ENCODE assay signal across 9 mouse cellular contexts in genomic region chr14:31793979-31794775, GRCm38 (mm10). TPM values are rescaled to one million over a fixed set of nuclear protein-coding genes. Genes with fewer than 3 reads are reported as not detected.
A peak's percentile ranks its signal among the peaks of the same experiment; 100 is the strongest.
DNase-seq lines count a peak whose midpoint lies in the region; ATAC-seq lines count a peak whose summit lies in the region.
"Had no signal": no experiment of that assay in that cellular context is flagged by ENCODE, and none has a peak within 500 bp of the region (broad histone marks: within the 10 kb centered on the region; RNA-seq: fewer than 3 reads in every experiment).

No protein-coding gene starts in this region.

- H3K4me2 ChIP-seq in heart, embryonic 12.5 days, result no peak overlapping the region
- no peak overlapping the region for H3K4me2 ChIP-seq in hindbrain, embryonic 16.5 days (ENCODE audit: low read length)
- no peak overlapping the region for H3K4me2 ChIP-seq in lung, embryonic 16.5 days (ENCODE audit: low read depth, low read length)
- no peak overlapping the region for H3K4me2 ChIP-seq in stomach, embryonic 16.5 days (ENCODE audit: low read depth, low read length)
- H3K4me2 ChIP-seq: stomach, embryonic 15.5 days had no signal

- peak; percentile 69 for ATAC-seq in heart, embryonic 12.5 days (ENCODE audit: insufficient number of reproducible peaks, low FRiP score)
- ATAC-seq in CD4-positive, CD25-positive, alpha-beta regulatory T cell, adult 4 months, result peak; percentile 73
- ATAC-seq in hindbrain, embryonic 16.5 days, result peak; percentile 87
- peak; percentile 87 for ATAC-seq in lung, embryonic 16.5 days (ENCODE audit: low read depth)
- peak; percentile 83; the same call in 1 of the 2 replicates for ATAC-seq in stomach, embryonic 16.5 days (ENCODE audit: insufficient read depth, low FRiP score)
- ATAC-seq in frontal cortex, adult (ENCODE audit: low TSS enrichment), result no peak

- no peak overlapping the region for H3K9ac ChIP-seq in heart, embryonic 12.5 days
- no peak overlapping the region for H3K9ac ChIP-seq in hindbrain, embryonic 16.5 days (ENCODE audit: low read depth, low read length)
- H3K9ac ChIP-seq in lung, embryonic 16.5 days (ENCODE audit: low read length), result no peak overlapping the region
- no peak overlapping the region for H3K9ac ChIP-seq in stomach, embryonic 16.5 days (ENCODE audit: low read length)
- H3K9ac ChIP-seq: stomach, embryonic 15.5 days had no signal

- WGBS in heart, embryonic 12.5 days, result 60% methylated on average over 4 of the region's 4 CpGs
- 55% methylated on average over 4 of the region's 4 CpGs for WGBS in hindbrain, embryonic 16.5 days
- WGBS in lung, embryonic 16.5 days, result 53% methylated on average over 4 of the region's 4 CpGs
- 59% methylated on average over 4 of the region's 4 CpGs for WGBS in stomach, embryonic 16.5 days

- H3K4me1 ChIP-seq in heart, embryonic 12.5 days (replicated peaks), result peaks cover 12% of the 10 kb centered on the region; the same call in 1 of the 2 replicates
- peaks cover 3% of the 10 kb centered on the region; the same call in 1 of the 2 replicates for H3K4me1 ChIP-seq in hindbrain, embryonic 16.5 days (ENCODE audit: control insufficient read depth, insufficient read depth, low read depth, low read length)
- 0 out of 2 replicates have a peak, but pooled peaks cover 2% of the 10 kb centered on the region for H3K4me1 ChIP-seq in lung, embryonic 16.5 days (replicated peaks; ENCODE audit: control insufficient read depth, insufficient read depth, low read length)
- peaks cover 3% of the 10 kb centered on the region; the same call in 1 of the 2 replicates for H3K4me1 ChIP-seq in stomach, embryonic 16.5 days (ENCODE audit: control insufficient read depth, insufficient read depth, low read length)
- H3K4me1 ChIP-seq: stomach, embryonic 15.5 days had no signal

- no peak overlapping the region for H3K27ac ChIP-seq in heart, embryonic 12.5 days (ENCODE audit: poor library complexity, severe bottlenecking)
- no peak overlapping the region for H3K27ac ChIP-seq in hindbrain, embryonic 16.5 days (ENCODE audit: low read depth, low read length)
- no peak overlapping the region for H3K27ac ChIP-seq in lung, embryonic 16.5 days (ENCODE audit: low read length)
- no peak overlapping the region for H3K27ac ChIP-seq in stomach, embryonic 16.5 days (ENCODE audit: low read length)
- H3K27ac ChIP-seq: stomach, embryonic 15.5 days had no signal

- H3K27me3 ChIP-seq in heart, embryonic 12.5 days (replicated peaks), result no peaks in the 10 kb centered on the region
- H3K27me3 ChIP-seq in hindbrain, embryonic 16.5 days (replicated peaks; ENCODE audit: control insufficient read depth, insufficient read depth, low read length), result no peaks in the 10 kb centered on the region
- no peaks in the 10 kb centered on the region for H3K27me3 ChIP-seq in lung, embryonic 16.5 days (ENCODE audit: control insufficient read depth, insufficient read depth, low read depth, low read length)
- H3K27me3 ChIP-seq in stomach, embryonic 16.5 days (ENCODE audit: control insufficient read depth, insufficient read depth, low read length), result no peaks in the 10 kb centered on the region
- H3K27me3 ChIP-seq: stomach, embryonic 15.5 days had no signal

- intact Hi-C loops in heart, postnatal 25 days (cut with DNase I), result loop anchor here (1.0 to 2.0 kb wide), 3 partner anchors 148 to 283 kb away; no protein-coding TSS in a partner anchor

- DNase-seq in heart, postnatal 25 days (ENCODE audit: low spot score), result no peak
- DNase-seq in cerebellum, postnatal 36 days, result peak; percentile 15 to 52

- H3K9me3 ChIP-seq in heart, embryonic 12.5 days (replicated peaks), result no peaks in the 10 kb centered on the region
- no peaks in the 10 kb centered on the region for H3K9me3 ChIP-seq in hindbrain, embryonic 16.5 days (ENCODE audit: control insufficient read depth, low read length)
- no peaks in the 10 kb centered on the region for H3K9me3 ChIP-seq in lung, embryonic 16.5 days (ENCODE audit: control insufficient read depth, low read length)
- no peaks in the 10 kb centered on the region for H3K9me3 ChIP-seq in stomach, embryonic 16.5 days (replicated peaks; ENCODE audit: control insufficient read depth, low read length)
- H3K9me3 ChIP-seq: stomach, embryonic 15.5 days had no signal

- no peak overlapping the region for H3K4me3 ChIP-seq in heart, embryonic 12.5 days
- H3K4me3 ChIP-seq in hindbrain, embryonic 16.5 days (ENCODE audit: low read length), result no peak overlapping the region
- no peak overlapping the region for H3K4me3 ChIP-seq in lung, embryonic 16.5 days (ENCODE audit: low read length)
- H3K4me3 ChIP-seq in stomach, embryonic 16.5 days (replicated peaks; ENCODE audit: low read length), result no peak overlapping the region
- H3K4me3 ChIP-seq: stomach, embryonic 15.5 days had no signal

- H3K36me3 ChIP-seq in heart, embryonic 12.5 days, result no peaks in the 10 kb centered on the region
- no peaks in the 10 kb centered on the region for H3K36me3 ChIP-seq in hindbrain, embryonic 16.5 days (ENCODE audit: control insufficient read depth, insufficient read depth, low read length)
- H3K36me3 ChIP-seq in lung, embryonic 16.5 days (ENCODE audit: control insufficient read depth, insufficient read depth, low read length), result no peaks in the 10 kb centered on the region
- H3K36me3 ChIP-seq in stomach, embryonic 16.5 days (ENCODE audit: control insufficient read depth, insufficient read depth, low read length), result no peaks in the 10 kb centered on the region
- H3K36me3 ChIP-seq: stomach, embryonic 15.5 days had no signal

RNA-seq across cellular contexts. Expression of gene Ankrd28, which starts 36.3 kb away (rescaled TPM):
- 8.8 and 11.7 TPM in 2 replicates for polyA plus RNA-seq in heart, embryonic 12.5 days (2016; fragmentation: Nextera tagmentation; extraction: Ambion mirVana)
- total RNA-seq in heart, postnatal 25 days (2021), result 10 to 100 TPM; 23.7 to 27.1 TPM
- polyA plus RNA-seq in CD4-positive, CD25-positive, alpha-beta regulatory T cell, adult 4 months (2017; shearing (Covaris generic)), result 1 to 10 TPM; 8.4 to 9.3 TPM
- polyA plus RNA-seq in hindbrain, embryonic 16.5 days (2015; fragmentation: Nextera tagmentation; extraction: Ambion mirVana), result 7.9 and 10.5 TPM in 2 replicates
- 7.0 TPM in 2 replicates for polyA plus RNA-seq in lung, embryonic 16.5 days (2015; fragmentation: Nextera tagmentation; extraction: Ambion mirVana)
- 7.2 and 8.4 TPM in 2 replicates for polyA plus RNA-seq in stomach, embryonic 16.5 days (2015; fragmentation: Nextera tagmentation; extraction: Ambion mirVana)
